Mouse (Mus musculus) T-helper 17 cell (primary cell): ENCODE data around the gene Rims3.

Experiments used
- in situ Hi-C, 2 experiments: fragments of 300-600 bp; cut with MboI, MseI; formaldehyde crosslinking; loops; 1 replicate in 1 of 2; 2 replicates in 1 of 2; pipeline ENCODE4 v1.15.1; 2025; ENCODE audit warnings: high pct_unique_total_duplicates in 2 of 2

The Rims3 gene

DNA sequence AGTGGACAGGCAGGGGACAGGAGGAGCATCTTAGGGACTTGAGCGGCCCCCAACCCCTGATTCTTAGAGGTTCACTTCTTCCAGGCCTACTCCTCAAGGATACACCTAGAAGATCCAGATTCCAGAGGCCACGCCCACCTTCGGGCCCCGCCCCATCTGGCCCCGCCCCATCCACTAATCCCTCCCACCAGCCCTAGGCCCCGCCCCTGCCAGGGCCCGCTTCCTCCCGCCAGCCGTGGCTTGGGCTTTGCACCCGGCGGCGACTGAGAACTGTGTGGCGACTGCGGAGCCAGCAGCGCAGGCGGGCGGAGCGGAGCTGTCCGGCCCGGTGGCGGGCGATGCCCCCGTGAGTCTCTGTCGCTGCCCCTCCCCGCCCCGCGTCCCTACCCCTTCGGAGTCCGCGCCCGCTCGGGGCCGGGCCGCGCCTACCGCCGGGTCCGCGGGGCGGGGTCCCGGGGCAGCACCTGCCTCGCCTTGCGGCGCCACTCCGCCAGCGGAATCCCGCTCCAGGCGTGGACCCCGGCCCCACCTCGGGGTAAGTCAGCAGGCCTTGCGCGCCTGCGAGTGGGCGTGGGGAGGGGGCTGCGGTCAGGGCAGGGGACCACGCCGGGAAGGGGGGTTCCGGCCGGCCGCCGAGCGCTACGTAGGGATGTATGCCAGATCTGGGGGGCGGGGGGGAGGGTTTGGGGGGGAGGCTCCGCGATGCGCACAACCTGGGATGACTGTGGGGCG lies at the start of gene Rims3:
Gene Rims3 (plus strand): TSS at position 229 of the 732 bp plus-strand sequence.
- in situ Hi-C loops, result loop anchor here in 1 of 2 experiments (5.0 kb wide), 1 partner anchor 38 kb away; no protein-coding TSS in a partner anchor

GRCm38 (mm10) chr4:120805816-120806215 lies 48.8 kb upstream of the Rims3 start:
- in situ Hi-C loops, result no loop called here

- in situ Hi-C loops, result no loop called here
Measured at GRCm38 (mm10) chr4:120813762-120814161, 40.9 kb upstream of the Rims3 start.

GRCm38 (mm10) chr4:120814171-120814570 lies 40.4 kb upstream of the Rims3 start:
- in situ Hi-C loops, result no loop called here

- in situ Hi-C loops, result no loop called here
Measured at GRCm38 (mm10) chr4:120815163-120815562, 39.5 kb upstream of the Rims3 start.

- in situ Hi-C loops, result no loop called here
Measured at GRCm38 (mm10) chr4:120815622-120816334, 38.8 kb upstream of the Rims3 start.

DNA sequence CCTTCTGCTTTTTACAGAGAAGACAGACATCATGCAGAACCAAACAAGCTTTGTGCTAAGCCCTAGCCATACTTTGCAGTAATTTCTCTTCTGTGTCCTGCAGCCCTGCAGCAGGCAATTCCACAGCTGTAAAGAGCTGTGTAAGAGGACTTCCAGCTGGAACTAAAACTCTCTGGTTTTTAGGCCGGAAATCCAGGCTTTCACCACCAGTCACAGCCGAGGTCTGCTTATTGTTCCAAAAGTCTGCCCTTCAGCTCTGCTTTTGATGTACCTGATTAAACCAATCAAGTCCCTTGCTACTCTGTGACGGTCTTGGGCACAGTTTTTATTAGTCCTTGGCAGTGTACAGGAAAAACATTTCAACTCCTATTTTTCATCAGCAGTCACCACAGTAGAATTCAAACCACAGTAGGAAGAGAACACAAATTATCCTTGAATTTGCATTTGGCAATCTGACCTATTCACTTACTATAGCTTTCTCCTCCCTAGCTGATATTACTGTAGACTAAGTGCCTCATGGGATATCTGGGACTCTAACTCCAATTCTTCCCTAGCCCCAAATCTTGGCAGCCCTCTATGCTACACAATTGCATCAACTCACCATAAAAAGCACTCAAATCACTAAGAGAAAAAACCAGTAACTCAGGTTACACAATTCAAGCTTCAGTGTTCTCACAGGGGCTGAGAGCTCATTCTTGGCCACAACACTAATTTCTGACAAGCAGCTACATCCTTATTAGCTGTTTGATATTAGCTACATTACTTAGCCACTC lies 37.4 kb upstream of the Rims3 start:
- in situ Hi-C loops, result no loop called here

- in situ Hi-C loops, result no loop called here
Measured at GRCm38 (mm10) chr4:120817951-120818350, 36.7 kb upstream of the Rims3 start.

GRCm38 (mm10) chr4:120819296-120819695 lies 35.3 kb upstream of the Rims3 start:
- in situ Hi-C loops, result no loop called here

DNA sequence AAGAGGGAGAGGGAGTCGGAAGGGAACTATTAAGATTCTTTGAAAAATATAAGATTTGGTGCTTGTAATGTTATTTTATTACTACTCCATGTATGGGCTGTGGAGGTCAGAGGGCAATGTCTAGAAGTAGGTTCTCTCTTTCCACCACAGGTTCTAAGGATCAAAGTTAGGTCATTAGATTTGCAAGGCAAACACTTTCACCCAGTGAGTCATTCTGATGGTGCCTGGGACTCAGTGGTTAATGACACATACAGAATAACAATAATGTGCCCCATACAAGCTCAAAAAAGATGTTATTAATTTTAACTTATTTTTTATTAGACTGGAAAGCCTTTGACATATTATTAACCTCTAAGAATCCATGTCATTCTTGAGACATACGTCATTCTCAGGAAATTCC lies 34.7 kb upstream of the Rims3 start:
- in situ Hi-C loops, result no loop called here

- in situ Hi-C loops, result no loop called here
Measured at GRCm38 (mm10) chr4:120822191-120822911, 32.3 kb upstream of the Rims3 start.

- in situ Hi-C loops, result no loop called here
Measured at GRCm38 (mm10) chr4:120825100-120825553, 29.5 kb upstream of the Rims3 start.

- in situ Hi-C loops, result no loop called here
Measured at GRCm38 (mm10) chr4:120825577-120826326, 28.9 kb upstream of the Rims3 start.

- in situ Hi-C loops, result no loop called here
Measured at GRCm38 (mm10) chr4:120826418-120826817, 28.2 kb upstream of the Rims3 start.

DNA sequence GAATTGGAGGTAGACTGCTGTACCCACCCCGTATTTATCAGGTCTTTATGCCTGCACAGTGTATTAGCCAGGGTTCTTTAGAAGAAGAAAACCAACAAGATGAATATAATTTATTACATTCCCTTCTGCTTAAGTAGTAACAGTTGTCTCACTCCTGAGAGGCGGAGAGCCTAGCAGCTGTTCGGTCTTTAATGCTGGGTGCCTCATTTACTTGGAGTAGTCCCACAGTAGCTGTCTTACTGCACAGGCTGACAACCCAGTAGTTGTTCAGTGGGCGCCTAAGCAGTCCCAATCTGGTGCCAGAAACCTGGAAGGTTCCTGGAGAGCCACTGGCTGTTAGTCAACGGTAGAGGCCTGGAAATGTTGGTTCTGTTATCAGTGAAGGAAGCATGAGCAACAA lies 23.8 kb upstream of the Rims3 start:
- in situ Hi-C loops, result no loop called here

GRCm38 (mm10) chr4:120831472-120831871 lies 23.1 kb upstream of the Rims3 start, which contains the start of gene Nfyc:
Gene Nfyc, minus strand, starts transcription at chr4:120831572.
- in situ Hi-C loops, result no loop called here

- in situ Hi-C loops, result loop anchor here in 1 of 2 experiments (5.0 to 10.0 kb wide), 2 partner anchors 216 to 557 kb away; partner anchors contain the start of gene Foxo6
Measured at GRCm38 (mm10) chr4:120841342-120841741, 13.3 kb upstream of the Rims3 start.

DNA sequence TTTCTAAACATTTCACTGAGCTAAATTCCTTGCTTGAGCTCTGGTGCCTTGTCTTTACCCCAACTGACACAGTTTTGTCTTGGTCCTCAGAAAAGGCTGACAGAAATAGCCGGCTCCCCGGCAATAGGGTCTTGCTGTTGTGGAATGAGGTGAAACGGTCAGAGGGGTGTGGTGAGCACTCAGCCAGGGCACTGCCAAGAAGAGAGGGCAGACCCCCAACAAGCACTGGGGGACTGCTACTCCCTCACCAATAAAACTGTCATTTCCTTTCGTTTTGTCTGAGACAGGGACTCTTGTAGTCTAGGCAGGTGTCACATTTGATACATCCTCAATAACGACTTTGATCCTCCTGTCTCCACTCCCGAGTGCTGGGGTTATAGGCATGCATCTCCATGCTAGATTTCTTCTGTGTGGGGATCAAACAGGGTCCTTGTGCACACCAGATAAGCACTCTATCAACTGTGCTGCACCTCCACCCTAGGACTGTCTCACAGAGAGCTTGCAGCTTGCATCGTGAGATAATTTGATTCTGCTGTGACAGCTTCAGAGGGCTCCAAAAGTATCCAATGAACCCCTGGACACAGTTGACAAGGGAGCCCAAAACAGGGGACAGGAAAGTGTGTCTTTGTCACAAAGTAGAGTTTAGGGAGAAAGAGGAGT lies 10.1 kb upstream of the Rims3 start:
- in situ Hi-C loops, result loop anchor here in 1 of 2 experiments (5.0 to 10.0 kb wide), 5 partner anchors 38 to 560 kb away; partner anchors contain the start of genes Col9a2 and Foxo6

GRCm38 (mm10) chr4:120845098-120845497 lies 9.5 kb upstream of the Rims3 start:
- in situ Hi-C loops, result loop anchor here in 1 of 2 experiments (5.0 to 10.0 kb wide), 4 partner anchors 37 to 560 kb away; partner anchors contain the start of genes Col9a2 and Foxo6

- in situ Hi-C loops, result loop anchor here in 1 of 2 experiments (5.0 to 10.0 kb wide), 4 partner anchors 33 to 564 kb away; partner anchors contain the start of genes Col9a2 and Foxo6
Measured at GRCm38 (mm10) chr4:120848909-120849308, 5.7 kb upstream of the Rims3 start.
